Mouse (Mus musculus): ENCODE results near the gene Tsen54.

The Tsen54 gene

GRCm38 (mm10) chr11:115872437-115872836 lies 57.9 kb downstream of the Tsen54 start:
- DNase-seq = no peak

Data from cerebellum, adult 18-20 months (tissue).